Mouse (Mus musculus): ENCODE measurements around the gene Gm16427. TPM values are rescaled to one million over a fixed set of nuclear protein-coding genes. Genes with fewer than 3 reads are reported as not detected.
"Not testable (repeated sequence)": the region's sequence is repeated elsewhere in the genome, so short reads cannot be mapped to it uniquely, and the experiment has no call there.

The Gm16427 gene
- total RNA-seq (2014; rRNA removed): not detected in 2 replicates
- not detected in 2 replicates for polyA plus RNA-seq (2015; fragmentation: Nextera tagmentation; extraction: Ambion mirVana)

- not testable (repeated sequence) for H3K4me2 ChIP-seq (ENCODE audit: low read depth); H3K27ac ChIP-seq (ENCODE audit: low read depth, low read length); ATAC-seq; H3K9me3 ChIP-seq (ENCODE audit: low read length); H3K4me1 ChIP-seq (ENCODE audit: insufficient read depth); H3K36me3 ChIP-seq (ENCODE audit: insufficient read depth); DNase-seq; H3K4me3 ChIP-seq (ENCODE audit: low read depth, low read length); H3K27me3 ChIP-seq (ENCODE audit: insufficient read depth, low read length); H3K9ac ChIP-seq
- WGBS: 74% methylated on average over 2 of the region's 3 CpGs
These were observed at the start of gene Gm16427 for GRCm38 (mm10) chr5:93540100-93540499. TSS of gene Gm16427 (minus strand) at chr5:93540200.

Other genes with a start within 250 kb of the Gm16427 start
- gene C87414, start 131.4 kb upstream of the Gm16427 start, total RNA-seq (2014; rRNA removed): not detected in 2 replicates
- not detected in 2 replicates for gene C87414, start 131.4 kb upstream of the Gm16427 start, polyA plus RNA-seq (2015; fragmentation: Nextera tagmentation; extraction: Ambion mirVana)

Measured in forebrain, postnatal 0 days (tissue).